Mouse (Mus musculus): ENCODE measurements at regions not wholly inside any gene's neighbourhood (a gene's known extent, or its start where the extent isn't known, plus 50 kb on each side); places are given as distances from the start of the nearest gene placed in this dataset.

GRCm38 (mm10) chr16:5371175-5371893 is 115.6 kb upstream of the Eef2kmt start:
- no peak for TF ChIP-seq CTCF (IDR thresholded peaks at IDR 0.05; ENCODE audit: control insufficient read depth, insufficient read depth, insufficient read length)
- TF ChIP-seq MYOG (IDR thresholded peaks at IDR 0.05; ENCODE audit: control insufficient read depth, extremely low read depth, insufficient read length) = no peak
- TF ChIP-seq CEBPB (IDR thresholded peaks at IDR 0.05; ENCODE audit: low read depth) = no peak
